Comparison of ENCODE assay signal across 20 mouse cellular contexts in the genomic region with DNA sequence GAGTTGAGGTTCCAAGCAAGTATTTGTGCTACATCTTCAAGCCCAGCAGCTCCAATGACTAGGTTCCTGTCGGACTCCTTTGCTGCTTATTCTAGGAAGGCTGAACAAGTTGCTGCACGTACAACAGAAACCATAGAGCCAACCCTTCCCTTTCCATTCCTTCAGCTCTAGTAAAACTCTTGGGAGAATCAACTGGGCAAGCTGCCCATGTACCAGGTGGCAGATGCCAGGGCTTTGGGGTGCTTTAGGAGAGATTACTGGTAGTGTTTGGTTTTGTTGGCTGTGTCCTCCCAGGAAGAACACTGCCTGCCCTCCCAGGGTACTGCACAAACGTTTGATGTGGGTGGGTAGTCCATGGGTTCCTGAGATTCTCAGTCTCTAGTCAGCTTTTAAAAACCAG. TPM values are rescaled to one million over a fixed set of nuclear protein-coding genes. Genes with fewer than 3 reads are reported as not detected.
DNase-seq lines count a peak whose midpoint lies in the region; ATAC-seq and TF ChIP-seq lines count a peak whose summit lies in the region.
"Had no signal": no experiment of that assay in that cellular context is flagged by ENCODE, and none has a peak within 500 bp of the region (broad histone marks: within the 10 kb centered on the region; RNA-seq: fewer than 3 reads in every experiment).

No protein-coding gene starts in this region.

- no peak for ATAC-seq in embryonic facial prominence, embryonic 14.5 days (ENCODE audit: low read depth)
- ATAC-seq in liver, postnatal 0 days = no peak
- ATAC-seq: activated CD4-positive, CD25-positive, alpha-beta regulatory T cell, adult 4 months; midbrain, embryonic 16.5 days had no signal

- no peak overlapping the region for H3K4me3 ChIP-seq in embryonic facial prominence, embryonic 14.5 days (ENCODE audit: low read depth, low read length)
- no peak overlapping the region for H3K4me3 ChIP-seq in embryonic facial prominence, embryonic 10.5 days
- H3K4me3 ChIP-seq in liver, postnatal 0 days (ENCODE audit: low read depth, low read length) = no peak overlapping the region
- H3K4me3 ChIP-seq: embryonic facial prominence, embryonic 12.5 days; forebrain, embryonic 10.5 days; heart, embryonic 12.5 days; left cerebral cortex, adult 2 months; limb, embryonic 12.5 days; megakaryocyte, embryonic 14.5 days had no signal

- H3K27me3 ChIP-seq in embryonic facial prominence, embryonic 14.5 days (replicated peaks; ENCODE audit: control insufficient read depth, insufficient read depth, low read length) = no peaks in the 10 kb centered on the region
- no peaks in the 10 kb centered on the region for H3K27me3 ChIP-seq in embryonic facial prominence, embryonic 10.5 days (replicated peaks; ENCODE audit: low read depth, poor library complexity, severe bottlenecking)
- H3K27me3 ChIP-seq in liver, postnatal 0 days (ENCODE audit: insufficient read depth, low read length) = no peaks in the 10 kb centered on the region
- H3K27me3 ChIP-seq: embryonic facial prominence, embryonic 12.5 days; heart, embryonic 12.5 days; limb, embryonic 12.5 days; megakaryocyte, embryonic 14.5 days had no signal

- TF ChIP-seq CTCF in liver, postnatal 0 days (IDR thresholded peaks at IDR 0.05; ENCODE audit: low read depth) = no peak

- DNase-seq in embryonic facial prominence, embryonic 14.5 days (ENCODE audit: low spot score) = peak; percentile 48
- DNase-seq in embryonic facial prominence, embryonic 10.5 days (ENCODE audit: low spot score) = no peak
- DNase-seq in MN1 (ENCODE audit: low spot score) = peak; percentile 24
- DNase-seq in cerebellum, adult 18-20 months = peak; percentile 78
- DNase-seq in cerebellum, postnatal 36 days = peak; percentile 76 to 77
- no peak for DNase-seq in liver, postnatal 0 days
- DNase-seq in lung, postnatal 10 days = no peak
- DNase-seq: kidney, adult 18-20 months; kidney, postnatal 14 days; lung, postnatal 14 days; thymus, postnatal 25 days had no signal

- no peak overlapping the region for H3K27ac ChIP-seq in embryonic facial prominence, embryonic 14.5 days (replicated peaks; ENCODE audit: low read depth, low read length)
- H3K27ac ChIP-seq in embryonic facial prominence, embryonic 10.5 days (replicated peaks) = no peak overlapping the region
- H3K27ac ChIP-seq in liver, postnatal 0 days (ENCODE audit: low read depth) = no peak overlapping the region
- H3K27ac ChIP-seq: embryonic facial prominence, embryonic 12.5 days; forebrain, embryonic 10.5 days; left cerebral cortex, adult 2 months; limb, embryonic 12.5 days; liver, embryonic 14.5 days had no signal

- H3K9me3 ChIP-seq in embryonic facial prominence, embryonic 14.5 days (ENCODE audit: control insufficient read depth, low read length) = no peaks in the 10 kb centered on the region
- no peaks in the 10 kb centered on the region for H3K9me3 ChIP-seq in embryonic facial prominence, embryonic 10.5 days
- H3K9me3 ChIP-seq in liver, postnatal 0 days (ENCODE audit: low read length) = no peaks in the 10 kb centered on the region
- H3K9me3 ChIP-seq: embryonic facial prominence, embryonic 12.5 days; forebrain, embryonic 10.5 days; heart, embryonic 12.5 days; limb, embryonic 12.5 days; megakaryocyte, embryonic 14.5 days had no signal

- TF ChIP-seq EP300 in liver, postnatal 0 days (IDR thresholded peaks at IDR 0.05; ENCODE audit: low read depth) = no peak

- no peak overlapping the region for H3K4me2 ChIP-seq in embryonic facial prominence, embryonic 14.5 days (ENCODE audit: low read depth, low read length)
- no peak overlapping the region for H3K4me2 ChIP-seq in liver, postnatal 0 days (ENCODE audit: low read depth, low read length)
- H3K4me2 ChIP-seq: embryonic facial prominence, embryonic 12.5 days; heart, embryonic 12.5 days; limb, embryonic 12.5 days had no signal

- WGBS in embryonic facial prominence, embryonic 14.5 days = 54% methylated on average over 3 of the region's 3 CpGs
- WGBS in embryonic facial prominence, embryonic 10.5 days = 67% methylated on average over 3 of the region's 3 CpGs
- 51% methylated on average over 3 of the region's 3 CpGs for WGBS in liver, postnatal 0 days (ENCODE audit: insufficient replicate concordance)

- H3K36me3 ChIP-seq in embryonic facial prominence, embryonic 14.5 days (ENCODE audit: control insufficient read depth, insufficient read depth, low read length) = peaks cover 49% of the 10 kb centered on the region; the same call in 1 of the 2 replicates
- H3K36me3 ChIP-seq in embryonic facial prominence, embryonic 10.5 days (replicated peaks) = peaks cover 46% of the 10 kb centered on the region
- H3K36me3 ChIP-seq in liver, postnatal 0 days (replicated peaks; ENCODE audit: insufficient read depth, low read length) = peaks cover 13% of the 10 kb centered on the region

- H3K9ac ChIP-seq in embryonic facial prominence, embryonic 14.5 days (ENCODE audit: low read depth, low read length) = no peak overlapping the region
- H3K9ac ChIP-seq in liver, postnatal 0 days (replicated peaks) = no peak overlapping the region
- H3K9ac ChIP-seq: embryonic facial prominence, embryonic 12.5 days; heart, embryonic 12.5 days; limb, embryonic 12.5 days; liver, embryonic 14.5 days had no signal

- 0 out of 2 replicates have a peak, but pooled peaks cover 11% of the 10 kb centered on the region for H3K4me1 ChIP-seq in embryonic facial prominence, embryonic 14.5 days (ENCODE audit: control insufficient read depth, insufficient read depth, low read length)
- H3K4me1 ChIP-seq in embryonic facial prominence, embryonic 10.5 days = peaks cover 34% of the 10 kb centered on the region
- no peaks in the 10 kb centered on the region for H3K4me1 ChIP-seq in liver, postnatal 0 days (ENCODE audit: insufficient read depth)

RNA-seq across cellular contexts. Expression of gene Glod4, which starts 8.5 kb away (rescaled TPM):
- polyA plus RNA-seq in embryonic facial prominence, embryonic 14.5 days (2014; fragmentation: Nextera tagmentation; extraction: Ambion mirVana) = 129 and 133 TPM in 2 replicates
- 136 and 142 TPM in 2 replicates for polyA plus RNA-seq in embryonic facial prominence, embryonic 10.5 days (2016; fragmentation: Nextera tagmentation; extraction: Ambion mirVana)
- polyA plus RNA-seq in liver, postnatal 0 days (2015; fragmentation: Nextera tagmentation; extraction: Ambion mirVana) = 41.8 and 43.6 TPM in 2 replicates

RNA-seq across cellular contexts. Expression of gene Mrm3, which starts 8.5 kb away (rescaled TPM):
- polyA plus RNA-seq in embryonic facial prominence, embryonic 14.5 days (2014; fragmentation: Nextera tagmentation; extraction: Ambion mirVana) = 21.1 and 23.8 TPM in 2 replicates
- polyA plus RNA-seq in embryonic facial prominence, embryonic 10.5 days (2016; fragmentation: Nextera tagmentation; extraction: Ambion mirVana) = 26.1 and 28.8 TPM in 2 replicates
- polyA plus RNA-seq in liver, postnatal 0 days (2015; fragmentation: Nextera tagmentation; extraction: Ambion mirVana) = 13.9 and 14.8 TPM in 2 replicates

RNA-seq across cellular contexts. Expression of gene Gemin4, which starts 34.6 kb away (rescaled TPM):
- polyA plus RNA-seq in embryonic facial prominence, embryonic 14.5 days (2014; fragmentation: Nextera tagmentation; extraction: Ambion mirVana) = 22.3 and 30.4 TPM in 2 replicates
- polyA plus RNA-seq in embryonic facial prominence, embryonic 10.5 days (2016; fragmentation: Nextera tagmentation; extraction: Ambion mirVana) = 53.9 and 58.9 TPM in 2 replicates
- polyA plus RNA-seq in liver, postnatal 0 days (2015; fragmentation: Nextera tagmentation; extraction: Ambion mirVana) = 6.8 and 9.5 TPM in 2 replicates

RNA-seq across cellular contexts. Expression of gene Dbil5, which starts 34.6 kb away (rescaled TPM):
- polyA plus RNA-seq in embryonic facial prominence, embryonic 14.5 days (2014; fragmentation: Nextera tagmentation; extraction: Ambion mirVana) = 0.79 and 0.96 TPM in 2 replicates
- polyA plus RNA-seq in embryonic facial prominence, embryonic 10.5 days (2016; fragmentation: Nextera tagmentation; extraction: Ambion mirVana) = 0.75 and 0.83 TPM in 2 replicates
- 0.73 and 0.86 TPM in 2 replicates for polyA plus RNA-seq in liver, postnatal 0 days (2015; fragmentation: Nextera tagmentation; extraction: Ambion mirVana)
- polyA plus RNA-seq: activated CD4-positive, CD25-positive, alpha-beta regulatory T cell, adult 4 months had no signal

Comparison
In these comparisons a context has a peak if more than half of its experiments do, and no peak if none do; other contexts are left out.
1. DNase-seq: peak in embryonic facial prominence, embryonic 14.5 days (single experiment), MN1 (single experiment), cerebellum, adult 18-20 months (2 of 2) and cerebellum, postnatal 36 days (2 of 2); none in embryonic facial prominence, embryonic 10.5 days (single experiment), liver, postnatal 0 days (single experiment) and lung, postnatal 10 days (single experiment).